Mouse (Mus musculus) T-helper 1 cell (primary cell): ENCODE results near the gene Padi4.

ENCODE experiments used
- in situ Hi-C: fragments of 300-600 bp; cut with MboI, MseI; formaldehyde crosslinking; loops from one replicate; pipeline ENCODE4 v1.15.1; 2025; ENCODE audit warnings: high pct_unique_total_duplicates

The Padi4 gene

DNA sequence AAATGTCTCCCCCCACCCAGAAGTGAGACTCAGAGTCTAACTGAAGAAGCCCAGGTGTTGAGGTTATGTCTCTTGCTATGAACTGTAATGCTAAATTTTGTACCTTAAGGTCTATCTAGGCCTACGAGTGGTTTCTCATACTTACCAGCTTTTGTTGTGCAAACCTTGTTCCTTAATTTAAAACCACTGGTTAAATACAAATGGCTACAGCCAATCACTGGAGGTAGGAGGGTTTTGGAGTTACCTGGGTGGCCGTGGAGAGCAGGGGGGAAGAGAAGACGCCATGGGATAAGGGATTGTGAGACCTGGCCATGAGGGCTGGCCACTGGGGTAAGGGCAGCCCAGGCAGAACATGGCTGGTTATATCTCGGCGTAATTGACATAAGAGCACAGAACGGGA is 14.2 kb upstream of the Padi4 start:
- in situ Hi-C loops = no loop called here

DNA sequence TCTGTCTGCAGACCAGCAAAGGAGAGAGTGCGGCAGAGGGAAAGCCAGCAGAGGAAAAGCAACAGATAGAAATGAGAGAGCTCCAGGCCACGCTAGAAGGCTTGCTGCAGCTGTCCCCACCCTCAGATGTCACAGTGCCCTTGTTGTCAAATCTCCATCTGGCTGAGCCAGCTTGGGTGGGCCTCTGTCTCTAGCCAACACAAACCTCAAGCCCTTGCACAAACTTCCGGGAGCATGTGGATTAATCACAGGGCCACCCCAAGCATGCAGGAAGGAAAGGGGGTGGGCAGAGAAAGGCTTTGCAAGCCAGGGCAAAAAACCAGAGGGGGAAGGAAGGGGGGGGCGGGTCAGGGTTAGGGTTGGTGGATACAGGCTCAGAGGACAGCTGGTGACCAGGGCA is 13.4 kb upstream of the Padi4 start:
- in situ Hi-C loops = no loop called here

DNA sequence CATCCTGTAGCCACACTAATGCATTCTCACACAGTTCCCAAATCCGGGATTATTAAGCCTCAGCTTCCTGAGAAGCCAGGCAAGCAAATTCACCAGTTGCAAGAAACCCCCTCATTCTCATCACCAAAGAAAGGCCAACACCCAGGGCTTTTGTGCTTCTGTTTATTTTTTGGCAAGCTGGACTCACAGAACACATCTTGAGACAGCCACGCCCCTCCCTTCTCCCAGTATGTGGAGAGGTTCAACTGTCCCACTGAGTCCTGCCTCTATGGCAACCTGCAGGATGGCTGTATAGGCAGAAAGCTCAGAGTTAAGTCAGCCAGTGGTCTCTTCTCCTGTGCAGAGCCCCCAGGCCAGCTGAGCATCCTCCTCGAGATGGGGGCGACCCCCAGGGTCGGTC is 11.2 kb upstream of the Padi4 start:
- in situ Hi-C loops = no loop called here

DNA sequence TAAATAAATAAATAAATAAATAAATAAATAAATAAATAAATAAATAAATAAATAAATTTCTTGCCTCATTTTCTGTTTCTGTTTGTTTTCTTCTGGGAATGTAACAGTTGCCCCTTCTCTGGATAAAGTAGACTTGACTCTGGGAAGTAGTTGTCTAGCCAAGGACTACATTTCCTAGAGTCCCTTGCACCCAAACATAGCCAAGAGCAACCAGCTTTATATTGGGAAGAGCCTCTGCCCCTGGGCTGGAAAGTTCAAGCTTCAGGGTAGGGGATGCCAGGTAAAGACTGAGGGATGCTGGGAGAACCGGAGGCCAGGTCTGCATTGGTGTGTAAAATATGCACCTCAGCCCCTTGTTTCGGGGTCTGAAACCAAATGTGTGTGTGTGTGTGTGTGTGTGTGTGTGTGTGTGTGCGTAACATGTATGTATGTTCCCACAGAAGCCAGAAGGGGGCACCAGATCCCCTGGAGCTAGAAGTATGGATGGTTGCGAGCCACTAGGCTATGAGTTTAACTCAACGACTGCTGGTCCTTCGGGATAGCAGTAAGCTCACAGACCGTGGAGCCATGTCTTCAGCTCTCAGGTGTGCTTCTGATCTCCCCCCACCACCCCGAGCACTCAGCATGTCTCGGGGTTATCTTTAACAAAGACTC is 10.4 kb upstream of the Padi4 start:
- in situ Hi-C loops = no loop called here

DNA sequence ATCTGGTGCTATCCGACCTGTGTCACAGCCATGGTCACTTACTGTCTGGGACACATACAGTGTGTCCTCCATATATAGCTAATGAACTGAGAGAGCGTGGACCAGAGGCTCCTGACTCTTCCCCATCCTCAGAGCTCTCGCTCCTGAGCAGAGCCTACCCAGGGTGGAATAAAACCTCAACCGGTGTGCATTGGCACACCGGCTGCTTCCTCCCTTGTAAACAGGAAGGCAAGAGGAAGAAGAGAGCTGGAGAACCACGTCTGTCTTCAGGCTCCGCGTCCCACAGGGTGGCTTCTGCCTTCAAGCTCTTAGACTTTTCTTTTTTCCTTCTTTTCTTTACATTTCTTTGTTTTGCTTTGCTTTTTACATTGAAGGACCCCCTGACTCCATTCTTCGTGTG is 8.8 kb upstream of the Padi4 start:
- in situ Hi-C loops = no loop called here

DNA sequence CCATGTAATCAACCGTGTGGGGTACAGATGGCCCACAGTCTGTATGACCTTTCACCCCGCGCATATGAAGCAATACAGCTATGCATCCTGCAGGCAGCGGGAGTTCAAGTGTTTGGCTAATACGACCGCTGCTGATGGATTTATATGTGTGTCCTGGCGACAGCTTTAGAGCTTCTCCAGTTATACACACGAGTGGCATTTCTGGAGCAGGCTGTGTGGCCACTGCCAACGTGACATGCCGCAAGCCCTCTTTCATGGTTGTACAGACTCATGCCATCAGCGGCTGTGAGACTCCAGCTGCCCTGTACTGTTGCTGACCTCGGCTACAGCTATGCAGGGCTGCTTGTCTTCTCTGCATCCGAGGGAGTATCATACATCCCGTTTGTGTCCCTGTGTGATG is 6.5 kb upstream of the Padi4 start:
- in situ Hi-C loops = no loop called here

DNA sequence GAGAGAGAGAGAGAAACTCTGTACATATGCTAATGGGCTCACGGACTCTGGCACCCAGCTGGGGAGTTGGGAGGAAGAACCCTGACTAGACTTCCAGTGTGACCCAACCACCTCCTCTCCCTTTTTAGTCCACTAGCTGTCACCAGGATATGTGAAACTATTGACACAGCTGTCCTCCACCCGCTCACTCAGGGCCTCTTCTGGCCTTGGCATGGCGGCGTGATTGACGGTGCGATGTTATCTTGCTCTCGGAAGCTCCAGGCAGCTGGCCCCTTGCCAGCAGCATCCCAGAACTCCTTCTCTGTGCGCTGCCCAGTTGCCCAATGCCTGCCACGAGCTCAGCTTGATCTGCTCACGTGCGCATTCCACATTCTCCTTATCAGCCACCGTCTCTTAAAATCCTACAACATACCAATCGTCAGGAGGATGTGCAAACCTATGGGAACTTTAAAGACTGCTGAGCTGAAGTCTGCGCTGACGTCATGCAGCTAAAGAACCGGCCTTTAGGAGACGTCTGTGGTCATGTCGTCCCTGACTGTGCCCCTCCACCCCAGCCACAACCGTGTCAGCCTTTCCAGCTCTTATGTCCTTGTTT is 5.9 kb upstream of the Padi4 start:
- in situ Hi-C loops = no loop called here

DNA sequence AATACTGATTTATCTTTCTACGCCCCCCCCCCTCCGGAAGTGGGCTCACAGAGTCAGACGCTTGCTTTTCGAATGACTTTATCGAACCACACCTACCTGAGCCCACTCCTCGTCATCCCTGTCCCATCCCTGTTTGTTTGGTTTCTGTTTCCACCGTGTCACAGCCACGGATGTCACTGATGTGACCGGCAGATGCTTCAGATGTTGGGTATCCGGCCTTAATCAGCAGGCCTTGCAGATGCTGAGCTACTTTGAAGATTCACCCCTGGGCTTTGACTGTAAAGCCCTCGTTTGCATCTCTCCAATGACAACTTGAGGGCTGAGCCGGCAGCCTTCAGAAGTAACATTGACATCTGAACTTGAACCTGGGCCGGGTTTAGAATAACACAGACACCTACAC is 2.6 kb upstream of the Padi4 start:
- in situ Hi-C loops = no loop called here

DNA sequence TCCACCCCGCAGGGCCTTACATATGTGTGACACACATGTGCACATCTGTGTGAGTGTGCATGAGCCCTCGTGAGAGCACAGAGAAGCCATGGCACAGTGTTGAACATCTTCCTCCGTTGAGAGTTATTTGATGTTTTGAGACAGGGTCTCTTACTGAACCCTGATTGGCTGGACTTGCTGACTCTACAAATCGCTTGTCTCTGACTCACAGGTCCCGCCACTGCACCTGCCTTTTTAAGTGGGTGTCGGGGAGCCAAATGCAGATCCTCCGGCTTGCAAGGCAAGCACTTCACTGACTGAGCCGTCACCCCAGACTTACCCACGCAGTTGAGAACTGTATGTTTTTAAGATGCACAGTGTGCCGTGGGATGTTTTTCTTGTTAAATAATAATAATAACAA is 1.8 kb upstream of the Padi4 start:
- in situ Hi-C loops = no loop called here

DNA sequence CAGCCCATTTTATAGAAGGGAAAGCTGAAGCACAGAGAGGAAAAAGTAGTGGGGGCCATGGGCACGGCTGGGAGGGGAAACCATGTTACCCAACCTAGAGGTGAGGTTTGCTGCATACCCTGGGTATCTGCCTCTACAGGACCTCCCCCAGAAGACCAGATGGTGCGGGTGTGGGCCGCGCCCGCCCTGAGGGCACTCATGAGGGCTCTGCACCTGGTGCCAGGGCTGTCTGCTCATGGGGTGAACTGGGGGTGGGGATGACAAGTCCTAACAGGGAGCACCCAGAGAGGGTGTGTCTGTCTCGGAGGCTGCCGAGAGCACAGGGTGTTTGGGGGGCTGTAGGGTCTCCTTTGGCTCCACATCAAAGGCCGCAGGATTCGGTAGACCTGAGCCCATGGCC is 857 bp upstream of the Padi4 start:
- in situ Hi-C loops = no loop called here

DNA sequence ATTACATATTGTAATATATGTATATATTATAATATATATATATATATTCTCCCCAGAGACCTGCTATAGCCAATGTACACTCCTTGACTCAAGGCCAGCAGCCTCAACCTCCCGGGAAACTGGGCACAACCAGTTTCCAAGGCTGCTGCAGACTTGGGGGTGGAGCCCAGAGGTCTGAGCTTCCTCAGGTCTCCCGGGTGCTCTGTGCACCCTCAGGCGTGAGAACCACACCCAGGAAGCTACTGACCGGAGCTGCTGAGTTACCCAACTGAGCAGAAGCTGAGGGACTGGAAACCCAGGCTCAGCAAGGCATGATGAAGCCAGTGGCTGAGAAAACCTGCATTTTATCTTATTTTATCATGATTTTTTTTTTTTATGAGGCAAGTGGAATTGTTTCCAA is 2.9 kb downstream of the Padi4 start:
- in situ Hi-C loops = no loop called here

DNA sequence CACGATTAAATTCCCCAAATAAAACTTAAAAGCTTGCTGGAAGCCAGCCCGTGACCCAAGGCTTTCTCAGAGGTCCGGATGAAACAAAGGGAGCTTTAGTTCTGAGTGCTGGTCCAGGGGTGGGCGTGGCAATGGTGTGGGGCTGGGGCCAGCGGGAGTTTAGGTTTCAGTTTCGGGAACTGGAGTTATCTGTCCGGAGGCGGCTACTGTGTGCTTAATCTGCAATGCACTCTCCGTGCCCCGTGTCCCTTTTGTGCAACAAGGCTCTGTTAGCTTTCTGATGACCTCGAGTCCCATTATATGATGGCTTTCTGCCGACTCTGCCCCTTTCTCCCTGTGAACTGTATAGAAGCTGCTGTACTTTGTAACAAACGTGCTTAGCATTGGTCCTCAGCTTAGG is 3.6 kb downstream of the Padi4 start:
- in situ Hi-C loops = no loop called here

DNA sequence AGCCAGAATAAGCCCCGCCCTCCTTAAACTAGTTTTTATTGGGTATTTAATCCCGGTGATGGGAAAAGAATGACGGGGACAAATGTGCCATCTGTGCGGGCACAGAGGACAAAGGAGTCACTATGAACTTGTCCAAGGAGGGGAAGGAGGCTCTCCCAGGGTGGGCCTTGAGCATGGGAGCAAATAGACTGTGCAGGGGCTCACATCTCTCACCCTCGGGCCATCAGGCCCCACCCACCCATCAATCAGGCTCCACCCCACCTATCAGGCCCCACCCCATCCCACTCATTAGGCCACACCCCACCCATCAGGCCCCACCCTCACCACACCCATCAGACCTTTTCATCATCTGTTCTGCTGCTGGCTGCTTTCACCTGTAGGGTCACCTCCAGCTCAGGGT is 5.1 kb downstream of the Padi4 start:
- in situ Hi-C loops = no loop called here

DNA sequence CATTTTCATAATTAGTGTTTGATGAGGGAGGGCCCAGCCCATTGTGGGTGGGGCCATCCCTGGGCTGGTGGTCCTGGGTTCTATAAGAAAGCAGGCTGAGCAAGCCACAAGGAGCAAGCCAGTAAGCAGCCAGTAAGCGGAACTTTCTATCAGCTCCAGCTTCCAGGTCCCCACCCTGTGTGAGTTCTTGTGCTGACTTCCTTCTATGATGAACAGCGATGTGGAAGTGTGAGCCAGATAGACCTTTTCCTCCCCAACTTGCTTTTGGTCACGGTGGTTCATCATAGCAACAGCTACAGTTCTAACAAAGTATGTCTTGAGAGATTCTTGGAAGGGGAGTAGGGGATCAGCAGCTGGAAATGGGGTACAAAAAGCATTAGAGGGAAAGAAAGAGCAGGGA is 8.1 kb downstream of the Padi4 start:
- in situ Hi-C loops = no loop called here

DNA sequence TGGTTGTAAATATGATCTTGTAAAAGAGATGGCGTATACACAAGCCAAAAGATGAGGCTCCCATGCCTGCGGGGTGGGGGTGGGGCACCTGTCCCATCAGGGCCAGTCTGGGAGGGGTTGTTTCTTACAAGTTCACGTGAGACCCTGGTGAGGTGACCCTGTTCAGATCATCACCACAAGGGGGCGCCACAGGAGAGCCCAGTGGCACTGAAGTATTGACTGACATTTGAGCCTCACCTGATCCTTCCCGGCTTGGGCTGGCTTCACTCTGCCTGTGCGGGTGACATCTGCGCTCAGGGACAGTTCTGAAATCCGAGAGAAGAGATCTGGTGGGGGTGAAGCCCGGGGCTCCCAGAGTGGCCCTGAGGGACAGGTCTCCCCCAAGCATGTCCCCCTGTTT is 10.9 kb downstream of the Padi4 start:
- in situ Hi-C loops = no loop called here

DNA sequence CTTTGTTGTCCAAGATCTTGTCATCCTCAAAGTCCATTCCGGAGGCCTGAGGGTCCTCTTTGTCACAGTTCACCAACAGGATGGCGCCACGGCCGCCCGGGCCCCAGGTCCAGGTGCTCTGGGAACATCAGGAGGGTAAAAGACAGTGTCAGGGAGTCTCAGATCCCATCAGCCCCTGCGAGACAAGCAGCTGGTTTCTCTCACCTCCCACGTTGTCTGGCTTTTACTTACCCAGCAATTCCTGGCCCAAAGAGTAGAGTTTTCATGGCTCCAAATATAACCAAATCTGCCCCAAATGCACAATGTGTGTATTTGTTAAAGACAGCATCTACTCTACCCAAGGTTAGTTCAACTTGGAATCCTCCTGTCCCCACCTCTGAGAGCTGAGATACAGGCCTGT is 12.4 kb downstream of the Padi4 start:
- in situ Hi-C loops = no loop called here

DNA sequence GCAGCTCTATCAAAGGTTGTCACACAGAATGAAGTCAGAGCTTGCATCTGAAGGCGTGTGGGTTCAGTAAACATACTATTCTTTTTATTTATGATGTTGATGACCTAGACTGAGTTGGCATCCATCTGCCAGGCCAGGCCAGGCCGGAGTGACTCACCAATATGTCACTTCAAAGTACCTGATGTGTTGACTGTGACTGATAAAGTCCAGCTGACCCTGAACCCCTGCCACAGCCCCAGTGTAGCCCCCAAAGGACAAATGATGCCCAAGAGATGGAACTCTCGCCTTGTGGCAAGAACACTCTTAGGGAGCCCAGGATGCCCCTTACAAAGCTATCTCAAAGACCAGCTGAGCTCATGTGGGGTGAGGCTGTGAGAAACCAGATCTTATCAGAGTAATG is 18.2 kb downstream of the Padi4 start:
- in situ Hi-C loops = no loop called here

DNA sequence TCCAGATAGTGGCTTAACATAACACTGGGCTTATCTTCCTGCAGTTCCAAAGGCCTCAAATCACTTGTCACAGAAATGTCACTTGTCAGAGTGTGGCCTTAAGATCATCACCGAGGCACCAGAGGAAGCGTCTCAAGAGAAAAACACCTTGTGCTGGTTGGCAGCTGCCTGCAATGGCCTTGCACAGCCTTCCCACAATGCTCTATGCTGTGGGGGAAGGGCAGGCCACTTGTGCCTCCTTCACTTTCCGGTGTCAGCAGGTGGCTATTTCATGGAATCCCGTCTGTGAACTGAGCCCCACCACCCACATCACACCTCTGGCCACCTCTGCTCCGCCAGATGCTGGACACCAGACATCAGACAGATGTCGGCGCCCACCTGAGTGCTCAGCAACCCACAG is 20.7 kb downstream of the Padi4 start:
- in situ Hi-C loops = no loop called here

DNA sequence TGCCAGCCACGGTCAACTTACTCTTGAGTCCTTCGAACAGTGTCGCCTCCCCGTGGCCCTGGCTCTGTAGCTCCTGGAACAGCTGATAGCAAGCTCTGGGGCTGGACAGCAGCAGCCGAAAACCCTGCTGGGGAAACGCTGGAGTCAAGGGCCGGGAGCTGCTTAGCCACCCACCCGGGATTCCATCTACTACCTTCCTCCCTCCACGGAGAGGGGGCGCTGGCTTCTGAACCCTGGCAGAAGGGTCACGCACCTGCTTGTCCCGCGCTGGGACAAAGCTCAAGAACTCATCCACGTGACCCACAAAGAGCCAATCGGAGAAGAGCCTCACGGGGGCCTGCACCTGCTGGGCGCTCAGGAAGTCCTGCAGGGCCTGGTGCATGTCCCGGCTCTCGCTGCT is 23.7 kb downstream of the Padi4 start:
- in situ Hi-C loops = no loop called here

DNA sequence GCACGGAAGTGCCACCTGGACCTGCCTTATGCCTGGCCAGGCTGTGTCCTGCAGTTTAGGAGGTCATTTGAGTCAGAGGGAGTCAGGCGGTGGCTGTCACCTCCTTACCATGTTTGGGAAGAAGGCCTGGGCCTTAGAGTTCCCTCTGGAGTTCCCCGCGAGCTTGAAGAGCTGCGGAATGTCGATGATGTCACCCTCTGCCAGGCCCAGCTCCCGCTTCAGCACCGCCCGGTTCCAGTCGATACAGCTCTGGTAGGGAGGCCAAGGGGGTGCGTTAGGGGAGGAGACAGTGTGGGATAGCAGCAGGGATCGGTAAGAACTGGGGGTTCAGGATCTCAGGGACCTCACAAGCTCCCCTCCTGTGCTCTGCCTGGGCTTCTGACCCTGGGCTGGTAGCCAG is 26.1 kb downstream of the Padi4 start:
- in situ Hi-C loops = loop anchor here (10.0 kb wide), 1 partner anchor 153 kb away; no protein-coding TSS in a partner anchor

DNA sequence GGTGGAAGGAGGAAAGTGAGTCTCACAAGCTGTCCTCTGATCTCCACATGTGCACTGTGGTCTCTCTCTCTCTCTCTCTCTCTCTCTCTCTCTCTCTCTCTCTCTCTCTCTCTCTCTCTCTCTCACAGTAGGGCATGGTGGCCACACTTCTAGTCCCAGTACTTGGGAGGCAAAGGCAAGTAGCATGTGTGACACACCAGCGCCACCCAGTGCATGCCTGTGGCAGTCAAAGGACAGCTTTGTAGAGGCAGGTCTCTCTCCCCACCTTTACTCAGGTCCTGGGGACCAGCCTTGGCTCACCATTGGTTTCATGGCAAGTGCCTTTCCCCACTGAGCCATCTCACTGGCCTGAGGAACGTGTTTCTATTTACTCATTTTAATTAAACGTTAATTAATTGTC is 29.4 kb downstream of the Padi4 start:
- in situ Hi-C loops = loop anchor here (10.0 kb wide), 1 partner anchor 150 kb away; no protein-coding TSS in a partner anchor

DNA sequence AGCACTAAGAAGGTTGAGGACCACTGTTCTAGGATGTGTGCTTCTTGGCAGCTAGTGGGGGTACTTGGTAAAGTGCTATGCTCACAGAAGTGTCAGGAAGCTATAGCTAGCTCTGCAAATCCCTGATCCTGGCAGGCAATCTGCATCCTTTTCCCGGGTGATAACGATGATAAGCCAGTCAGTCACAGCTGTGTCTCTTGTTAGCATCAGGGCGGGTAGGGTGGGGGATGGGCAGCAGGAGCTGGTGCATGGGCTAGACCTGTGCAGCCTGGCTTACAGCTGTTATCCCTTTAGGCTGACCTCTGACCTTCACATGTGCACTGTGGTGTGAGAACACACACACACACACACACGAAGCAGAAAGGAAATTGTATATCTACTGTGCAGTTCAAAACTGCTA is 30.9 kb downstream of the Padi4 start:
- in situ Hi-C loops = loop anchor here (10.0 kb wide), 1 partner anchor 148 kb away; no protein-coding TSS in a partner anchor

DNA sequence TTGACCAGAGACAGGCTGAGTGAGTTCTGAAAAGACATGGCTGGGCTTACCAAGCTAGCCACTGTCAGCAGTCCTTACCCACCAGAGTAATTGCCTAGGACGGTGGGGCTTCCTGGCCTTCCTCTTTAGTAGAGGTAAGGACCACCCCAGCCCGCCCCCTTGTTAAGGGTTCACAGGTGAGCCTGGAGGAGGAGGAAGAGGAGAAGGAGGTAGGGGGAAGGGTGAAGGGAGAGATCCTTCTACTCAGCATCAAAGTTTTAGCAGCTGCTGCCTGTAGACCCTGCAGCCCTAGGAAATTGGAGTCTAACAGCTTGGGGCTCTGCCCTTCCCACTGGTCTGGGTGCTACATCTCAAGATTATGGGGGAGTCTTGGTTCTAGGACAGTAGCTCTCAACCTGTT is 31.5 kb downstream of the Padi4 start, which contains the start of gene Padi6:
TSS of gene Padi6 (minus strand) at position 101 of the 400 bp plus-strand sequence.
- in situ Hi-C loops = loop anchor here (10.0 kb wide), 1 partner anchor 148 kb away; no protein-coding TSS in a partner anchor

DNA sequence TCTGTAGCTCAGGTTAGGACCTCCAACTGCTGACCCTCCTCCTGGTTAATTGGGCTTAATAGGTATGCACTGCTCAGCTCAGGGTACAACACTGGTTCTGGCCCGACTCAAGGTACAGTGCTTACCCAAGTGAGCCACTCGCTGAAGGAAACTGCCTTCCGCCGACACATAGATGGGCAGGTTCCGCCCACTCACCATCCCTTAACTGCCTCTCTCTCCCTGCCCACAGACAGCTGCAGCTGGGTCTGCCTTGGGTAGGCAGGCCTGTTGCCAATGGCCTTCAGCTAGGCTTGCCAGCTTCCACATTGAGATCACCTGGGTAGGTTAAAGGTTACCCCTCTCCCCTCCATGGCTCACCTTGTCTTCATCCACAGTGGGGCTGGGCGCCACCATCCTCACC is 32.6 kb downstream of the Padi4 start:
- in situ Hi-C loops = loop anchor here (10.0 kb wide), 1 partner anchor 147 kb away; no protein-coding TSS in a partner anchor
